Mouse (Mus musculus): ENCODE measurements around the gene Fancm.

DNA sequence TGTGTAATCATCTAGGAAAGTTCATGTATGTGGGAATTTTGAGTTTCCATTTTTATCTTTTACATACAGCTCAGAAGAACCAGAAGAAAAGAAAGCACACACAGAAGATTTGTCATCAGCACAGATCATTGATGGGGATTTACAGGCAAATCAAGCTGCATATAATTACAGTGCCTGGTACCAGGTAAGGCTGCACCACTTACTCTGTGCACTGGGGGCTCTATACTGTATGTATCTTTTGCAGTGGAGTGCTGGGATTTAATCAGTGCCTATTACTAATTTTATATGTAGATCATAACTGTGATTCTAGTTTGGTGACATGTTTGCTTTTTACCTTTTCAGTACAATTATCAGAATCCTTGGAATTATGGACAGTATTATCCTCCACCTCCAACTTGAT is 14.3 kb upstream of the Fancm start:
- no peak for TF ChIP-seq POLR2A (IDR thresholded peaks at IDR 0.05; ENCODE audit: low read depth, low read length)
- no peak for TF ChIP-seq CTCF (IDR thresholded peaks at IDR 0.05; ENCODE audit: extremely low read depth, insufficient read length, insufficient replicate concordance, low read depth, low read length)

Measured in small intestine, adult 2 months (tissue).